Mouse (Mus musculus): Measurements from ENCODE around the gene Itch. TPM values are rescaled to one million over a fixed set of nuclear protein-coding genes. Genes with fewer than 3 reads are reported as not detected.
A peak's percentile ranks its signal among the peaks of the same experiment; 100 is the strongest.

The Itch gene
- 24.9 and 30.3 TPM in 2 replicates for polyA plus RNA-seq (2015; fragmentation: Nextera tagmentation; extraction: Ambion mirVana)

- Histone ChIP-seq H3K27me3 (replicated peaks; ENCODE audit: insufficient read depth, low read length) (no peaks in the 10 kb centered on the region), H3K4me2 (replicated peaks; ENCODE audit: low read depth, low read length) (peak within 1 kb of the TSS; percentile 65), H3K36me3 (ENCODE audit: insufficient read depth, low read length) (no peaks in the 10 kb centered on the region), H3K9me3 (ENCODE audit: low read length) (no peaks in the 10 kb centered on the region), H3K9ac (replicated peaks; ENCODE audit: low read depth) (peak within 1 kb of the TSS; percentile 90), H3K27ac (ENCODE audit: low read length) (peak within 1 kb of the TSS; percentile 89), H3K4me1 (ENCODE audit: insufficient read depth, low read depth, low read length) (peaks cover 15% of the 10 kb centered on the region), H3K4me3 (ENCODE audit: low read depth, low read length) (peak within 1 kb of the TSS; percentile 91)
- 2% methylated on average over 56 of the region's 65 CpGs for WGBS
- ATAC-seq: peak; percentile 99
- TF ChIP-seq EP300 (IDR thresholded peaks at IDR 0.05) (no peak), CTCF (IDR thresholded peaks at IDR 0.05) (no peak)
- DNase-seq (ENCODE audit: low spot score): peak; percentile 98
Observed at GRCm38 (mm10) chr2:155133011-155133976, at the start of gene Itch. Gene Itch (plus strand): TSS chr2:155133509.

GRCm38 (mm10) chr2:155084546-155084945 is 48.8 kb upstream of the Itch start:
- Histone ChIP-seq H3K27me3 (replicated peaks; ENCODE audit: insufficient read depth, low read length) (no peaks in the 10 kb centered on the region), H3K4me3 (ENCODE audit: low read depth, low read length) (no peak overlapping the region), H3K4me1 (ENCODE audit: insufficient read depth, low read depth, low read length) (no peaks in the 10 kb centered on the region), H3K9me3 (ENCODE audit: low read length) (no peaks in the 10 kb centered on the region), H3K36me3 (ENCODE audit: insufficient read depth, low read length) (no peaks in the 10 kb centered on the region), H3K9ac (replicated peaks; ENCODE audit: low read depth) (no peak overlapping the region), H3K4me2 (replicated peaks; ENCODE audit: low read depth, low read length) (no peak overlapping the region), H3K27ac (ENCODE audit: low read length) (no peak overlapping the region)
- TF ChIP-seq EP300 (IDR thresholded peaks at IDR 0.05) (no peak), CTCF (IDR thresholded peaks at IDR 0.05) (no peak)
- no peak for DNase-seq (ENCODE audit: low spot score)
- 76% methylated on average over 5 of the region's 5 CpGs for WGBS
- ATAC-seq: no peak

GRCm38 (mm10) chr2:155086328-155086727 is 47.0 kb upstream of the Itch start:
- ATAC-seq (peak; percentile 73), DNase-seq (ENCODE audit: low spot score) (peak; percentile 42)
- TF ChIP-seq EP300 (IDR thresholded peaks at IDR 0.05) (no peak), CTCF (IDR thresholded peaks at IDR 0.05) (no peak)
- no peak overlapping the region for H3K4me2 ChIP-seq (replicated peaks; ENCODE audit: low read depth, low read length)
- WGBS: 71% methylated on average over 5 of the region's 5 CpGs
- no peak overlapping the region for H3K9ac ChIP-seq (replicated peaks; ENCODE audit: low read depth)
- H3K9me3 ChIP-seq (ENCODE audit: low read length): no peaks in the 10 kb centered on the region
- H3K27ac ChIP-seq (ENCODE audit: low read length): no peak overlapping the region
- no peak overlapping the region for H3K4me3 ChIP-seq (ENCODE audit: low read depth, low read length)
- H3K27me3 ChIP-seq (replicated peaks; ENCODE audit: insufficient read depth, low read length): no peaks in the 10 kb centered on the region
- H3K36me3 ChIP-seq (ENCODE audit: insufficient read depth, low read length): no peaks in the 10 kb centered on the region
- no peaks in the 10 kb centered on the region for H3K4me1 ChIP-seq (ENCODE audit: insufficient read depth, low read depth, low read length)

GRCm38 (mm10) chr2:155088264-155088663 is 45.0 kb upstream of the Itch start:
- no peaks in the 10 kb centered on the region for H3K9me3 ChIP-seq (ENCODE audit: low read length)
- H3K4me2 ChIP-seq (replicated peaks; ENCODE audit: low read depth, low read length): no peak overlapping the region
- DNase-seq (ENCODE audit: low spot score) (no peak), ATAC-seq (no peak)
- H3K9ac ChIP-seq (replicated peaks; ENCODE audit: low read depth): no peak overlapping the region
- no peaks in the 10 kb centered on the region for H3K36me3 ChIP-seq (ENCODE audit: insufficient read depth, low read length)
- TF ChIP-seq EP300 (IDR thresholded peaks at IDR 0.05) (no peak), CTCF (IDR thresholded peaks at IDR 0.05) (no peak)
- H3K27ac ChIP-seq (ENCODE audit: low read length): no peak overlapping the region
- no peak overlapping the region for H3K4me3 ChIP-seq (ENCODE audit: low read depth, low read length)
- H3K4me1 ChIP-seq (ENCODE audit: insufficient read depth, low read depth, low read length): no peaks in the 10 kb centered on the region
- WGBS: 42% methylated on average over 6 of the region's 6 CpGs
- no peaks in the 10 kb centered on the region for H3K27me3 ChIP-seq (replicated peaks; ENCODE audit: insufficient read depth, low read length)

GRCm38 (mm10) chr2:155090909-155091742 is 42.2 kb upstream of the Itch start:
- H3K27me3 ChIP-seq (replicated peaks; ENCODE audit: insufficient read depth, low read length): no peaks in the 10 kb centered on the region
- H3K4me2 ChIP-seq (replicated peaks; ENCODE audit: low read depth, low read length): no peak overlapping the region
- H3K4me3 ChIP-seq (ENCODE audit: low read depth, low read length): no peak overlapping the region
- no peak overlapping the region for H3K9ac ChIP-seq (replicated peaks; ENCODE audit: low read depth)
- no peaks in the 10 kb centered on the region for H3K4me1 ChIP-seq (ENCODE audit: insufficient read depth, low read depth, low read length)
- DNase-seq (ENCODE audit: low spot score) (no peak), ATAC-seq (no peak)
- H3K36me3 ChIP-seq (ENCODE audit: insufficient read depth, low read length): no peaks in the 10 kb centered on the region
- H3K9me3 ChIP-seq (ENCODE audit: low read length): no peaks in the 10 kb centered on the region
- WGBS: 36% methylated on average over 13 of the region's 13 CpGs
- TF ChIP-seq CTCF (IDR thresholded peaks at IDR 0.05) (no peak), EP300 (IDR thresholded peaks at IDR 0.05) (no peak)
- no peak overlapping the region for H3K27ac ChIP-seq (ENCODE audit: low read length)

GRCm38 (mm10) chr2:155091743-155092075 is 41.6 kb upstream of the Itch start:
- 78% methylated on average over 3 of the region's 3 CpGs for WGBS
- TF ChIP-seq EP300 (IDR thresholded peaks at IDR 0.05) (no peak), CTCF (IDR thresholded peaks at IDR 0.05) (no peak)
- H3K27me3 ChIP-seq (replicated peaks; ENCODE audit: insufficient read depth, low read length): no peaks in the 10 kb centered on the region
- no peaks in the 10 kb centered on the region for H3K9me3 ChIP-seq (ENCODE audit: low read length)
- no peak for ATAC-seq
- H3K27ac ChIP-seq (ENCODE audit: low read length): no peak overlapping the region
- DNase-seq (ENCODE audit: low spot score): no peak
- H3K4me3 ChIP-seq (ENCODE audit: low read depth, low read length): no peak overlapping the region
- H3K36me3 ChIP-seq (ENCODE audit: insufficient read depth, low read length): no peaks in the 10 kb centered on the region
- no peak overlapping the region for H3K9ac ChIP-seq (replicated peaks; ENCODE audit: low read depth)
- no peaks in the 10 kb centered on the region for H3K4me1 ChIP-seq (ENCODE audit: insufficient read depth, low read depth, low read length)
- H3K4me2 ChIP-seq (replicated peaks; ENCODE audit: low read depth, low read length): no peak overlapping the region
